Mouse (Mus musculus) spleen, postnatal 36 days (tissue): Measurements from ENCODE around the gene E130311K13Rik.

Source experiments
- DNase-seq, 2 experiments: peaks; one replicate each; pipeline ENCODE4 v3.0.0; 2022; ENCODE audit warnings: low spot score in 2 of 2, mixed read lengths in 1 of 2

Gene E130311K13Rik

GRCm38 (mm10) chr3:63928878-63929859 is at the start of gene E130311K13Rik:
TSS of gene E130311K13Rik (minus strand) at chr3:63929472.
- peak; percentile 77 to 78 for DNase-seq

DNA sequence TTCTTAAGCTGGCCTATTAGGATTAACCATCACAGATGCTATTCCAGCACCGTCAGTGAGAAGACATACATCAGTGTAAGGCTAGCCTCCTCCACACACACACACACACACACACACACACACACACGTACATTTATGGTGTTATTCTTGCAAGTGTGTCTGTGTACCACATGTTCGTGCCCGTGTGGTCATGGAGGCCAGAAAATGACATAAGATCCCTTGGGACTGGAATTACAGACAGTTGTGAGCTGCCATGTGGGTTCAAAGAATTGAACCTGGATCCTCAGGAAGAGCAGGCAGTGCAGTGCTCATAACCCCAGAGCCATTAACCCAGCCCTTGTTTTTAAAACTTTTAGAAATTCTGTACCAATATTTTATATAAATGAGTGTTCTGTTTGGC is 48.6 kb upstream of the E130311K13Rik start:
- DNase-seq, result no peak

GRCm38 (mm10) chr3:63975955-63976908 is 47.0 kb upstream of the E130311K13Rik start, which contains the start of gene Gmps:
TSS of gene Gmps (plus strand) at chr3:63976106.
- DNase-seq, result peak; percentile 93 to 96

- DNase-seq, result no peak
Measured at GRCm38 (mm10) chr3:63965929-63966328, 36.7 kb upstream of the E130311K13Rik start.

- DNase-seq, result no peak
Measured at GRCm38 (mm10) chr3:63964922-63965249, 35.6 kb upstream of the E130311K13Rik start.

DNA sequence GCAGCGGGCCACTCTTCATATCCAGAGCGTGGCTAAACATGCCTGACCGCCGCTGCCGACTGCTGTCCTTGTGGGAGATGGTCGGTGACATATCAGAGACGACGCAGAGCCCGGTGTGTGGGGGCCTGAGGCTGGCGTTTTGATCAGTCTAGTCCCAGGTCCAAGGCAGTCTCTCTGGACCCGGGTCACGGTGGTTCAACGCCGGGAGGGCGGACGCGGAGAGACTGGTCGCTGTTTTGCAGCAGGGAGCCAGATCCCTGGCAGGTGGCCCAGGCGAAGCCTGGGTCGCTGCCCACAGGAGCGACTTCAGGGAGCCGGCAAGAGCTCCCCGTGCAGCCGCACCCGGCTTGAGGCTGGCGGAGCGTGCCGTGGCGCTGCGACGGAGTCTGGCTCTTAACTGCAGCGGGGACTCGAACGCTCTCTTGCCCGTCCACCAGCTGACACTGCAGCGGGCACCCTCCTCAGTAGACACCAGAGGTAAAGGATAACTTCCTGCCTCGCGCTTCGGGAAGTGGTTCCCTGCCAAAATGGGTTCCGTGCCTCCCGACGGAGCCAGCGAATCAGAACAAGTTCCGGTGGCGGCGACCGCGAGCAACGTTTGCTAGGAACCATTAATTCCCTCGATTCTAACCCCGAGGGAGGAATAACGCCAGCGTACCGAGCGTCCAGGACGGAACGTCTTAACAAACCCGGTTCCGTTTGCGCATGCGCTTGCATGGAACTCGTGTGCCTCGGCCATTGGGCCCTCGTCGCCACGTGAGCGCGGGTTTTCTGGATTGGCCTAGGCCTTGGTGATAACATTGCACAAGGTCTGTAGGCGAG is 35.0 kb upstream of the E130311K13Rik start, which contains the start of gene Slc33a1:
Slc33a1 (minus strand) TSS at position 669 of the 822 bp plus-strand sequence.
- peak; percentile 95 to 98 for DNase-seq

- DNase-seq, result peak in 1 of 2 experiments; percentile 4
Measured at GRCm38 (mm10) chr3:63963421-63964099, 34.3 kb upstream of the E130311K13Rik start.

- DNase-seq, result no peak
Measured at GRCm38 (mm10) chr3:63949837-63950236, 20.6 kb upstream of the E130311K13Rik start.

DNA sequence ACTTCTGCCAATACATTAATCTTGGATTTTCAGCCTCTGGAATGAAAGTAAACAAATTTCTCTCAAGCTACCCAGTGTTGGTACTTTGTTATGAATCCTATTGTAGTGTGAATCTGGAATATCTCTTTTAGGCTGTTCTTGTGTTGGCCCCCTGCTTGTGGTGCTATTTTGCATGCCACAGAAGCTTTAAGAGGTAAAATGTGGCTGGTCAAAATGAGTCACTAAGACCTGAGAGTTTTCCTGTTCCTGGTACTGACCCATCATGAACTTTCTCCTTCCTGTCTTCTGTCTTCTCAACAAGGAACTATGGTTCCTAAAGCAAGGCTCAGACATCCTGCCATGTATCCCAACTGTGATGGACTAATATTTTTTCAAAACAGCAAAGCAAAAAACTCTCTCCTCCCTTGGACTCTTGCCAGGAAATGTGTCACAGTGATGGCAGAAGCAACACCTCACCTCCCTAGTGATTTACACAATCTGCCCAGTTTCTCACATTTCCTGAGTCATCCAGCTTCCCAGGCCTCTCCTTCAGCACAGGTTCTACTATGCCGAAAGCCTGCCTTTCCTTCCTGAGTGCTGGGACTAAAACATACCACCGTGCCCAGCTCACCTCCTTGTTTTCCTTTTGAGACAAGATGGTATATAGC is 12.1 kb upstream of the E130311K13Rik start:
- no peak for DNase-seq

DNA sequence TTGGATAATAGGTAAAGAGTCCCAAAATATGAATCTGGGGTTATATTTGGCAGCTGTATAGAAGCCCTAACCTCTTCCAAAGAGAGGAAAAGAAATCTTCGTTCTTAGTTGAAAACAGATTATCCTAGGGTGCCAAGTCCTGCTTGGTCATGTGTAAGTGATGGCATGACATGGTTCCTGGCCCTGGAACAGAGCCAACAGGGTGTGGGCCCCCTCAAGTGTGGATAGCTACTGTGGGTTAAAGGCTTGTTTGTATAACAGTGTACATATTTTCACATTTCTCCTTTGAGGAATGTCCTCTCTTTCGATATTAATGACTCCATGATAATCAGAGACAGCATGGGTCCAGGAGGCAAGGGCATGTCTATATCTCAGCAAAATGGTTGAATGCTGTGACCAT is 9.7 kb upstream of the E130311K13Rik start:
- no peak for DNase-seq

- DNase-seq, result peak in 1 of 2 experiments; percentile 2
Measured at GRCm38 (mm10) chr3:63919634-63920033, 9.6 kb downstream of the E130311K13Rik start.

- DNase-seq, result no peak
Measured at GRCm38 (mm10) chr3:63910301-63910700, 19.0 kb downstream of the E130311K13Rik start.

- no peak for DNase-seq
Measured at GRCm38 (mm10) chr3:63905241-63905640, 24.0 kb downstream of the E130311K13Rik start.

DNA sequence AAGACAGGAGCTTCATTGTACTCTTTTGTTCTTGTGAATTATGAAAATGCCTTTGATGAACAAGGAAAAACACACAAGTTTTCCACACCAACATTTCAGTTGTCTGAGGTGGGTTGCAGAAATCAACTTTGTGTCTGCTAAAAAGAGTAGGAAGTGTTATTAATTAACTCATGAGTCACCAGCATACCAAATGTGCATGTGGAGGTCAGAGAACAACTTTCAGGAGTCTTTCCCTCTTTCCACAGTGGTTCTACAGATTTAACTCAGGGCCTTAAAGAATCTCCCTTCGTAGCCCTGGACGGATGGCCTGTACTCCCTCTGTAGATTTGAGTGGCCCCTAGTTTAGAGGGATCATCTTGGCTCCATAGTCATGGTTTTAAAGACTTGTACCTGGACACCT is 25.1 kb downstream of the E130311K13Rik start:
- DNase-seq, result no peak

DNA sequence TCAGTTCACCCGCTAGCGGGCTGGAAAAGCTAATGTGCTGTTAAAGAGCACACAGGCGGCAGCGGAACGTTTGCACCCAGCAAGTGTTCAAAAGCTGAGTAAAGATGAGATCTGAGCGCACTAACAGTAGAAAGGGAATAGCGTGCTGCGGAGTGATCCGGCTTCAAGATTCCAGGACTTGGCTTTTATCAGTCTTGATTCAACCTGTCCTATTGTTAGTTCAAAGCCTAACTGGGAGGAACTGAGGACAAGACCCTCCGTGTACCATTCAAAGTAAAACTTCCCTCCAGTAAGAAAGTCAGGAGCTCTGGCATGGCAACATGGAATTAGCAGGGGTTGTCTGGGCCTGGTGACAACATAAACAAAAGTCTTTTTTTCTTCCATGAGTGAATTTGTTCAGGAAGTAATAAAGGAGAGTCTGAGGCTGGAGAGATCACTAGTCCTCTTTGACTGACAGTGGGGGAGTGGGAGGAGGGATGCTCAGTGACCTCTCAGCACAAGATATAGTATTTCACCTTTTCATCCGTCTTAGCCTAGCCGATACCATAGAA is 29.2 kb downstream of the E130311K13Rik start:
- DNase-seq, result no peak

DNA sequence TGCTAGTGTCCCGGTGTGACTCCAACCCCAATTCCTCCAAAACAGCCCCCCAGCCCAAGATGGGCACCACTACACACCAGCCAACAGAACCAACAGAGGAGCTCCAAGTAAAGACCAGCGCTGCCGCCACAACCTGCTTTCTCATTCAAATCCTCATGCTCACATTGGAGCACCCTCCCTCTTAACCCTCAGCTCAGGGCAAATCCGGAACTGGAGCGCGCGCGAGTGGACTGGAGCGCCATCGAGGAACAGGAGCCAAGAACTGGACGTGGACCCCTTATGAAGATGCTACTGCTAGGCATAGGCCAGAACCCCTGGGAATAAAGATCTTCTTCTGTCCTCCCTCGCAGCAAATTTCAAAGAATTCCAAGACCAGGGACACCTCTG is 30.0 kb downstream of the E130311K13Rik start, which contains the start of gene Plch1:
Plch1 (minus strand) TSS at position 164 of the 387 bp plus-strand sequence.
- no peak for DNase-seq

GRCm38 (mm10) chr3:63898581-63899308 is 30.5 kb downstream of the E130311K13Rik start:
- peak; percentile 32 to 33 for DNase-seq

GRCm38 (mm10) chr3:63897177-63897576 is 32.1 kb downstream of the E130311K13Rik start:
- no peak for DNase-seq

- DNase-seq, result no peak
Measured at GRCm38 (mm10) chr3:63896303-63896702, 33.0 kb downstream of the E130311K13Rik start.
